Mouse (Mus musculus): Measurements from ENCODE around the gene Nid2.

The Nid2 gene

GRCm38 (mm10) chr14:19858808-19859776 is 108.0 kb downstream of the Nid2 start:
- no peak for DNase-seq (ENCODE audit: extremely low spot score)

GRCm38 (mm10) chr14:19860281-19860680 is 109.2 kb downstream of the Nid2 start:
- no peak for DNase-seq (ENCODE audit: extremely low spot score)
